Mouse (Mus musculus): ENCODE results near the gene Heg1.
A peak's percentile ranks its signal among the peaks of the same experiment; 100 is the strongest.

Heg1 gene

DNA sequence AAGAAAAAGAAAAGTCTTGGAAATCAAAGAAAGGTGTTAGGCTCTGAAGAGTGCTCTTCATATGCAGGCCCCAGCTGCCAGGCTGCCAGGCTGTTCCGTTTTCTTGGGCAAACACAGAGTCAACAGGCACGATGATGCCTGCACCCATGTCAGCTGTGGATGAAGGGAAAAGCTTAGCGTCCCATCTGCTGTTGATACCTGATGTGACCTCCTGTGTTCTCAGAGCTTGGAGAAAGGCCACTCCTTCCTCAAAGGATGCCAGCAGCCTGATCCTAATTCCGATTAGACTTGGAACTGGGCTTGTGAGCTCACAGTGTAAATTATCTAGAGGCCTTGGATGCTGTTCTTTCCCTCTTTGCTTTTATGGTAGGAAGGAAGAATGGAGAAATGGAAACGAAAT lies 51.6 kb downstream of the Heg1 start:
- H3K27me3 ChIP-seq (ENCODE audit: insufficient read depth, low read length) = peaks cover 6% of the 10 kb centered on the region; the same call in 1 of the 2 replicates
- peaks cover 40% of the 10 kb centered on the region for H3K4me1 ChIP-seq (replicated peaks; ENCODE audit: low read depth, low read length)
- H3K9me3 ChIP-seq (ENCODE audit: low read length) = no peaks in the 10 kb centered on the region
- H3K4me3 ChIP-seq (replicated peaks; ENCODE audit: low read length) = no peak overlapping the region
- TF ChIP-seq CTCF (conservative IDR thresholded peaks at IDR 0.05; ENCODE audit: low read length) (no peak), NANOG (IDR thresholded peaks at IDR 0.05; ENCODE audit: borderline replicate concordance, low read length) (no peak), POU5F1 (IDR thresholded peaks at IDR 0.05; ENCODE audit: borderline replicate concordance, low read length) (no peak)
- no peaks in the 10 kb centered on the region for H3K36me3 ChIP-seq (ENCODE audit: insufficient read depth, low read length)

DNA sequence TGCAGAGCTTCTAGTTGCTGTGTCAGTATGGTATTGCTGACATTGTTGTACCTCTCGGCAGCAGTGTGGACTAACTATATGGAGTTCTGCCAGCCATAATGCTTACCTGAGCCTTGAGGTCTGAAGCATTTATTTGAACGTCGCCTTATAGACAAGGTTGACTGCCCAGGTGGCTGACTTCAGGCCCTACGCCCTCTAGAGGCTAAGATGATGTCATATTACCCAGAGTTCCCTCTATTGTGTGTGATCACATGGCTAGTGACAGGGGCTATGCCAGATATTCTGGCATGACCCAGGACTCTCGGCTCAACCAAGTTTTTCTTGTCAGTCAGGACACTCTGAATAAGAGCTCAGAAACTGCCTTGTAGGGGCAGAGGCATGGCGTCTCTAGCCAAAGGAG lies 52.6 kb downstream of the Heg1 start:
- no peaks in the 10 kb centered on the region for H3K9me3 ChIP-seq (ENCODE audit: low read length)
- H3K4me3 ChIP-seq (replicated peaks; ENCODE audit: low read length) = no peak overlapping the region
- H3K27me3 ChIP-seq (ENCODE audit: insufficient read depth, low read length) = peaks cover 6% of the 10 kb centered on the region; the same call in 1 of the 2 replicates
- H3K36me3 ChIP-seq (ENCODE audit: insufficient read depth, low read length) = no peaks in the 10 kb centered on the region
- TF ChIP-seq POU5F1 (IDR thresholded peaks at IDR 0.05; ENCODE audit: borderline replicate concordance, low read length) (no peak), CTCF (conservative IDR thresholded peaks at IDR 0.05; ENCODE audit: low read length) (no peak), NANOG (IDR thresholded peaks at IDR 0.05; ENCODE audit: borderline replicate concordance, low read length) (no peak)
- H3K4me1 ChIP-seq (replicated peaks; ENCODE audit: low read depth, low read length) = peaks cover 48% of the 10 kb centered on the region

DNA sequence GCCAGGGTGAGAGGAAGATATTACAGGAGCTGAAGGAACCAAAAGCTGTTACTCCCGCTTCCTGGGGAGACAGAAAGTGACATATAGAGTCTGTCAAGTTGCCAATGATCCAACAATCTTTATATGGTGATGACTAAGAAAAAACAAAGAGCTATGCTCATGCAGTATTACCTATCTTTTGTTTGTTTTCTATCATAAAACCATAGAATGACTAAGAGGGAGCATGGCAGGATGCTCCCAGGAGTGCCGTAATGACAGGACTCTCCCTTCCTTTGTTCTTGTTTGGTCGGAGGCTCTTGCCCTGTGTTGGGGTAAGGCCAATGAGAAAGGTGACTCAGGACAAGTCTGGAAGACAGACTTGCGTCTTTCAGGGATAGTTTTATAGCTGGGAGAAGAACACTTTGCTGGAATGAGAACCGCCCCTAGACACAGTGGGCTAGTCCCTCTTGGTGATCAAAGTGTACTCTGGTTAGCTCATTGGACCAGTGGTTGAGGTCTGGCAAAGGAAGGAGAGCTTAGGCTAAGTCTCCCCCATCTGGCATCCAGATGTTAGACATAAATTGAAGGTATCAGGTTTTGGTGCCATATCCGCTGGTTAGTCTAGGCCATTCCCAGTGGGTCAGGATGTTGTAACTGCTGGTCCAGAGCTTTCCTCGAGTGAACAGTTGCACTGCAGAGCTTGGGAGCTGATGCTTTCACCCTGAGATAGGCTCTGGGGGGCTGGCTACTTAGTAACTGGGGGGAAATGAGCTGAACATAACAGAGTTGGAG lies 55.0 kb downstream of the Heg1 start:
- H3K9me3 ChIP-seq (ENCODE audit: low read length) = no peaks in the 10 kb centered on the region
- TF ChIP-seq POU5F1 (IDR thresholded peaks at IDR 0.05; ENCODE audit: borderline replicate concordance, low read length) (no peak), NANOG (IDR thresholded peaks at IDR 0.05; ENCODE audit: borderline replicate concordance, low read length) (no peak)
- H3K36me3 ChIP-seq (ENCODE audit: insufficient read depth, low read length) = no peaks in the 10 kb centered on the region
- H3K27me3 ChIP-seq (ENCODE audit: insufficient read depth, low read length) = peaks cover 10% of the 10 kb centered on the region; the same call in 1 of the 2 replicates
- H3K4me1 ChIP-seq (replicated peaks; ENCODE audit: low read depth, low read length) = peaks cover 48% of the 10 kb centered on the region
- no peak overlapping the region for H3K4me3 ChIP-seq (replicated peaks; ENCODE audit: low read length)

DNA sequence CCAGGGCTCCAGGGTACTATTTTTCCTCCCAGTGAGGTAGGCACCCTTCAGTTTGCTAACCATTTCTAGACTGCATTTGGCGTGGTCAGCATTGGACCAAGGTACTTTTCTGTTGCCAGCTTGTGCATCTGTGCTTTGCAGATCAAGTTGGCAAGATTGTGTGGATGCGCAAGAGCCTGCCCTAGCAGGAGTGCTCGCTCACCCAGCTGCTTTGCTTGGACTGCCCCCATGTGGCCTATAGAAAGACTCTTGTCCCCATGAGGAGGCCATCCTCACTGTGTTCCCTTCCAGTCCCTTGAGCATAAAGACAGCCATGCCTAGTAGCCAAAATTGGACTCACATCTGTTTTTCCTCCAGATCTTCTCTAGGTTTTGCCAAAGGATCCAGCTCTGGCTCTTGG lies 55.6 kb downstream of the Heg1 start:
- Histone ChIP-seq H3K4me1 (replicated peaks; ENCODE audit: low read depth, low read length) (peaks cover 46% of the 10 kb centered on the region), H3K36me3 (ENCODE audit: insufficient read depth, low read length) (no peaks in the 10 kb centered on the region), H3K27me3 (ENCODE audit: insufficient read depth, low read length) (peaks cover 10% of the 10 kb centered on the region; the same call in 1 of the 2 replicates), H3K4me3 (replicated peaks; ENCODE audit: low read length) (no peak overlapping the region), H3K9me3 (ENCODE audit: low read length) (no peaks in the 10 kb centered on the region)
- no peak for TF ChIP-seq POU5F1 (IDR thresholded peaks at IDR 0.05; ENCODE audit: borderline replicate concordance, low read length)
- peak; percentile 28; the same call in 1 of the 2 replicates for TF ChIP-seq CTCF (conservative IDR thresholded peaks at IDR 0.05; ENCODE audit: low read length)
- no peak for TF ChIP-seq NANOG (IDR thresholded peaks at IDR 0.05; ENCODE audit: borderline replicate concordance, low read length)

DNA sequence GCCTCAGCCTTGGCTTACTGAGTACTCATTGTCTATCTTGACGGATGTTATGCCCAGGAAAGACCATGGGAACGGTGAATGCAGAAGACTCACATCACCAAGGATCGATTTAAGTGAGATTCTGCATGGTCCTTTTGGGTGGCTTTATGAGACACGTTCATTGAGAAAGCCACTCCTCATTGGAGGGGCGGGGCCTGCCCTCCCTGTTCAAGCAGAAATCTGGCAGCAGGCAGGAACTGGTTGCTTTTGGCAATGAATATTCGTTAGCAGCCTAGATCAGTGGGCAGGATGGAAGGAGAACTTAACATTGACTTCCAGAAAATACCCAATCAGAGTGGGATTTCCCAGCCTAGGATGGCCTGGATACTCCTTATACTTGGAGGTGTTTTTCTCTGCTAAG lies 56.2 kb downstream of the Heg1 start:
- H3K4me1 ChIP-seq (replicated peaks; ENCODE audit: low read depth, low read length) = peaks cover 46% of the 10 kb centered on the region
- no peak overlapping the region for H3K4me3 ChIP-seq (replicated peaks; ENCODE audit: low read length)
- TF ChIP-seq POU5F1 (IDR thresholded peaks at IDR 0.05; ENCODE audit: borderline replicate concordance, low read length) = no peak
- no peak for TF ChIP-seq NANOG (IDR thresholded peaks at IDR 0.05; ENCODE audit: borderline replicate concordance, low read length)
- TF ChIP-seq CTCF (conservative IDR thresholded peaks at IDR 0.05; ENCODE audit: low read length) = no peak
- no peaks in the 10 kb centered on the region for H3K9me3 ChIP-seq (ENCODE audit: low read length)
- H3K27me3 ChIP-seq (ENCODE audit: insufficient read depth, low read length) = peaks cover 10% of the 10 kb centered on the region; the same call in 1 of the 2 replicates
- no peaks in the 10 kb centered on the region for H3K36me3 ChIP-seq (ENCODE audit: insufficient read depth, low read length)

DNA sequence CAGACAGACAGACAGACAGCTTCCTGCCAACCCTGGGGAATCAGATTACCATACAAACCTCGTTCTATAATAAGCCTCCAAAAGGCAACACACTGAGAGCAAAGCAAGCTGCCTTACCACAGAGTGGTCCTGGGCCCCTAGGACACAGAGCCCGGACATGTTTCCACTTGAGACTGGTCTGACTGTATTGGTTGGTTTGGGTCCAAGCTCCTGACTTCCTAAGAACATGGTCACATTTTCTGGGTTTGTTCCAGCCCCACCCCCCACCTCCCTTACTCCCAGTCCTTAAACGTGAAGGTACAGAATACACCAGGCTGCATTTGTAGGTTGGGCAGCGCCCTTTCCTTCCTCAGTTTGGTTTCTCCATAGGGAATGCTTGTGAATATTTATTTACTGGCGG lies 57.6 kb downstream of the Heg1 start:
- Histone ChIP-seq H3K9me3 (ENCODE audit: low read length) (no peaks in the 10 kb centered on the region), H3K4me3 (replicated peaks; ENCODE audit: low read length) (0 out of 2 replicates have a peak overlapping the region, but pooled peaks have one; percentile 2), H3K36me3 (ENCODE audit: insufficient read depth, low read length) (no peaks in the 10 kb centered on the region), H3K4me1 (replicated peaks; ENCODE audit: low read depth, low read length) (peaks cover 37% of the 10 kb centered on the region), H3K27me3 (ENCODE audit: insufficient read depth, low read length) (peaks cover 7% of the 10 kb centered on the region; the same call in 1 of the 2 replicates)
- no peak for TF ChIP-seq NANOG (IDR thresholded peaks at IDR 0.05; ENCODE audit: borderline replicate concordance, low read length)
- TF ChIP-seq POU5F1 (IDR thresholded peaks at IDR 0.05; ENCODE audit: borderline replicate concordance, low read length) = no peak
- no peak for TF ChIP-seq CTCF (conservative IDR thresholded peaks at IDR 0.05; ENCODE audit: low read length)

DNA sequence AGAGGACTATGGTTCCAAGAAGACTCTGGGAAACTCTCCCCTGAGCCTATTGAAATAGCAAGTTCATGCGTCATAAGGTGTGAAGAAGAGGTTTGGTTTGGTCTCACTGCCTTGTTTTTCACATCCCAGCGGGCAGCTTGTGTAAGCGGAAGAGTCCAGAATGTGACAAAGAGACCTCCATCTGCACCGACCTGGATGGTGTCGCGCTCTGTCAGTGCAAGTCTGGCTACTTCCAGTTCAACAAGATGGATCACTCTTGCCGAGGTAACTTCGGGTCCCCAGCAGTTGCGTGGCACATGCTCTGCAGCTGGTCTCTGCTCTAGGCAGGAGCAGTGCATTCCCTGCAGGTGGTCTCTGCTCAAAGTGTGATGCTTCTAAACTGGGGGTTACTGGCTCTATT lies 58.1 kb downstream of the Heg1 start:
- Histone ChIP-seq H3K4me3 (replicated peaks; ENCODE audit: low read length) (0 out of 2 replicates have a peak overlapping the region, but pooled peaks have one; percentile 2), H3K4me1 (replicated peaks; ENCODE audit: low read depth, low read length) (peaks cover 35% of the 10 kb centered on the region), H3K36me3 (ENCODE audit: insufficient read depth, low read length) (no peaks in the 10 kb centered on the region), H3K27me3 (ENCODE audit: insufficient read depth, low read length) (peaks cover 7% of the 10 kb centered on the region; the same call in 1 of the 2 replicates), H3K9me3 (ENCODE audit: low read length) (no peaks in the 10 kb centered on the region)
- TF ChIP-seq NANOG (IDR thresholded peaks at IDR 0.05; ENCODE audit: borderline replicate concordance, low read length) = no peak
- no peak for TF ChIP-seq CTCF (conservative IDR thresholded peaks at IDR 0.05; ENCODE audit: low read length)
- no peak for TF ChIP-seq POU5F1 (IDR thresholded peaks at IDR 0.05; ENCODE audit: borderline replicate concordance, low read length)

DNA sequence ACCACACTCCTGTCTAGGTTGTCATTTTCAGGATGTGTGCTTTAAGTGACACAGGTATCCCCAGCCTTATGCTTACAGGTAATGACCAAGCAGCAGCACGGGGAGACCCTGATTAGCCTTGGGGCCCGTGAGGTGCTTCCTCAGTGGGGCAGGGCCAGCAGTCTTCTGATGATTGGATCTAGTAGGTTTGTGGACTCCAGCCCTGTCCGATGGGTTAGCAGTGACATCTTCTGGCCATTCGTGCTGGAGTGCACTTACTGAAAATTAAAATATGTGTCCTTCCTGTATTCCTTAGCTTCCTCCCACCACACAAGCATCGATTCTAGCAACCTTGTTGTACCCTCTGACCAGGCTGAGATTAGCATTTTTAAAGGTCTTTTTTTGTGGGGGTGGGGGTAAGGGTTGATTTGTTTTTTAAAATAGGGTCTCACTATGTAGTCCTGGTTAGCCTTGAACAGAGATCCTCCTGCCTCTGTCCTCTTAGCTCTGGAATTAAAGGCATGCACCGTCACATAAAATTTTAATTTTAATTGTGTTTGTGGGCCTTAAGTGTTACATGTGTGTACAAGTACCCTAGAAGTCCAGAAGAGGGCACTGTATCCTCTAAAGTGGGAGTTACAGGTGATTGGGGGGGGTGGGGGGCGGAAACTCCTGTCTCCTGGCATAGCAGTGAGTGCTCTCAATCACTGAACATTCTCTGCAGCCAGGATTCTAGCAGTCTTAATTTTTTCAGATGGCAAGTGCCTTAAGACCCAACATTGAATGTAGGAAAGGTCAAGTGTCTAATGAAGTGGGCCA lies 60.7 kb downstream of the Heg1 start:
- H3K36me3 ChIP-seq (ENCODE audit: insufficient read depth, low read length) = no peaks in the 10 kb centered on the region
- TF ChIP-seq NANOG (IDR thresholded peaks at IDR 0.05; ENCODE audit: borderline replicate concordance, low read length) (no peak), POU5F1 (IDR thresholded peaks at IDR 0.05; ENCODE audit: borderline replicate concordance, low read length) (no peak), CTCF (conservative IDR thresholded peaks at IDR 0.05; ENCODE audit: low read length) (peak; percentile 50)
- peaks cover 35% of the 10 kb centered on the region for H3K4me1 ChIP-seq (replicated peaks; ENCODE audit: low read depth, low read length)
- no peak overlapping the region for H3K4me3 ChIP-seq (replicated peaks; ENCODE audit: low read length)
- H3K9me3 ChIP-seq (ENCODE audit: low read length) = no peaks in the 10 kb centered on the region
- peaks cover 5% of the 10 kb centered on the region; the same call in 1 of the 2 replicates for H3K27me3 ChIP-seq (ENCODE audit: insufficient read depth, low read length)

Measured in E14TG2a.4 (cell line).